Mouse (Mus musculus): ENCODE data around the gene Oxa1l. TPM values are rescaled to one million over a fixed set of nuclear protein-coding genes. Genes with fewer than 3 reads are reported as not detected.

Oxa1l gene
- total and polyA plus RNA-seq, 2 experiments from 2014 or later, result 74.8 to 85.6 TPM

DNA sequence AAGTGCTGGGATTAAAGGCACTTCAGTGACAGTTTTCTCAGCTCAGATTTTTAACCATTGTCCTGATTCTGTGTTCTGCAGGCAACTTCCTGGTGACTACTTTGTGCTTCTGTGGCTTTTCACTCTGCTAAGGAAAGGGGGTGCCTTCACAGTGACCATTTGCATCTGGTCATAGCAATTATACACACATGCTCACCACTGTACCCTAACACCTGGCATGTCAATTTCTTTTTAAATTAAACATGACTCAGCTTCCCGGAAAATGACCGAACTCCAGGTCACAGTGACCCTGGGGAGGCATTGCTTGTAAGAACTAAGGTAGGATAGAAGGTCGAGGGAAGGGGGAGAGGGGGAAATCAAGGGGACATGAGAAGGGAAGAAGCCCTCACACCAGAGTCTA, 33.2 kb downstream of the Oxa1l start:
- Histone ChIP-seq H3K4me1 (ENCODE audit: insufficient read depth, low read length) (no peaks in the 10 kb centered on the region), H3K4me2 (ENCODE audit: low read depth, low read length) (no peak overlapping the region), H3K36me3 (ENCODE audit: insufficient read depth, low read length) (no peaks in the 10 kb centered on the region), H3K4me3 (ENCODE audit: low read length) (no peak overlapping the region), H3K9ac (replicated peaks; ENCODE audit: low read length) (no peak overlapping the region), H3K9me3 (ENCODE audit: low read length) (no peaks in the 10 kb centered on the region), H3K27me3 (ENCODE audit: insufficient read depth, low read length) (no peaks in the 10 kb centered on the region), H3K27ac (no peak overlapping the region)
- ATAC-seq, result no peak
- TF ChIP-seq CTCF (IDR thresholded peaks at IDR 0.05; ENCODE audit: low read depth), result no peak
- WGBS, result 85% methylated on average over 3 of the region's 3 CpGs
- no peak for DNase-seq (ENCODE audit: low spot score)

GRCm38 (mm10) chr14:54394309-54394708, 33.7 kb downstream of the Oxa1l start:
- no peak overlapping the region for H3K27ac ChIP-seq
- ATAC-seq (no peak), DNase-seq (ENCODE audit: low spot score) (no peak)
- H3K9me3 ChIP-seq (ENCODE audit: low read length), result no peaks in the 10 kb centered on the region
- no peak overlapping the region for H3K9ac ChIP-seq (replicated peaks; ENCODE audit: low read length)
- no peak overlapping the region for H3K4me3 ChIP-seq (ENCODE audit: low read length)
- no peaks in the 10 kb centered on the region for H3K36me3 ChIP-seq (ENCODE audit: insufficient read depth, low read length)
- H3K4me1 ChIP-seq (ENCODE audit: insufficient read depth, low read length), result no peaks in the 10 kb centered on the region
- no peaks in the 10 kb centered on the region for H3K27me3 ChIP-seq (ENCODE audit: insufficient read depth, low read length)
- H3K4me2 ChIP-seq (ENCODE audit: low read depth, low read length), result no peak overlapping the region
- TF ChIP-seq CTCF (IDR thresholded peaks at IDR 0.05; ENCODE audit: low read depth), result no peak

GRCm38 (mm10) chr14:54396685-54397084, 36.1 kb downstream of the Oxa1l start:
- Histone ChIP-seq H3K4me2 (ENCODE audit: low read depth, low read length) (no peak overlapping the region), H3K27ac (no peak overlapping the region), H3K4me1 (ENCODE audit: insufficient read depth, low read length) (no peaks in the 10 kb centered on the region), H3K4me3 (ENCODE audit: low read length) (no peak overlapping the region), H3K27me3 (ENCODE audit: insufficient read depth, low read length) (no peaks in the 10 kb centered on the region), H3K36me3 (ENCODE audit: insufficient read depth, low read length) (no peaks in the 10 kb centered on the region), H3K9me3 (ENCODE audit: low read length) (no peaks in the 10 kb centered on the region), H3K9ac (replicated peaks; ENCODE audit: low read length) (no peak overlapping the region)
- no peak for ATAC-seq
- WGBS, result 87% methylated on average over 7 of the region's 7 CpGs
- no peak for DNase-seq (ENCODE audit: low spot score)
- TF ChIP-seq CTCF (IDR thresholded peaks at IDR 0.05; ENCODE audit: low read depth), result no peak

- ATAC-seq, result no peak
- Histone ChIP-seq H3K27me3 (ENCODE audit: insufficient read depth, low read length) (no peaks in the 10 kb centered on the region), H3K4me1 (ENCODE audit: insufficient read depth, low read length) (no peaks in the 10 kb centered on the region), H3K27ac (no peak overlapping the region), H3K9ac (replicated peaks; ENCODE audit: low read length) (no peak overlapping the region), H3K4me2 (ENCODE audit: low read depth, low read length) (no peak overlapping the region), H3K36me3 (ENCODE audit: insufficient read depth, low read length) (no peaks in the 10 kb centered on the region), H3K4me3 (ENCODE audit: low read length) (no peak overlapping the region), H3K9me3 (ENCODE audit: low read length) (no peaks in the 10 kb centered on the region)
- DNase-seq (ENCODE audit: low spot score), result no peak
- no peak for TF ChIP-seq CTCF (IDR thresholded peaks at IDR 0.05; ENCODE audit: low read depth)
- 80% methylated on average over 7 of the region's 7 CpGs for WGBS
These were observed 37.4 kb downstream of the Oxa1l start for GRCm38 (mm10) chr14:54397872-54398527.

GRCm38 (mm10) chr14:54398528-54398916, 37.9 kb downstream of the Oxa1l start:
- Histone ChIP-seq H3K4me3 (ENCODE audit: low read length) (no peak overlapping the region), H3K4me2 (ENCODE audit: low read depth, low read length) (no peak overlapping the region), H3K27ac (no peak overlapping the region), H3K36me3 (ENCODE audit: insufficient read depth, low read length) (no peaks in the 10 kb centered on the region), H3K27me3 (ENCODE audit: insufficient read depth, low read length) (no peaks in the 10 kb centered on the region), H3K9ac (replicated peaks; ENCODE audit: low read length) (no peak overlapping the region), H3K4me1 (ENCODE audit: insufficient read depth, low read length) (no peaks in the 10 kb centered on the region), H3K9me3 (ENCODE audit: low read length) (no peaks in the 10 kb centered on the region)
- DNase-seq (ENCODE audit: low spot score), result no peak
- 79% methylated on average over 7 of the region's 7 CpGs for WGBS
- no peak for ATAC-seq
- no peak for TF ChIP-seq CTCF (IDR thresholded peaks at IDR 0.05; ENCODE audit: low read depth)

DNA sequence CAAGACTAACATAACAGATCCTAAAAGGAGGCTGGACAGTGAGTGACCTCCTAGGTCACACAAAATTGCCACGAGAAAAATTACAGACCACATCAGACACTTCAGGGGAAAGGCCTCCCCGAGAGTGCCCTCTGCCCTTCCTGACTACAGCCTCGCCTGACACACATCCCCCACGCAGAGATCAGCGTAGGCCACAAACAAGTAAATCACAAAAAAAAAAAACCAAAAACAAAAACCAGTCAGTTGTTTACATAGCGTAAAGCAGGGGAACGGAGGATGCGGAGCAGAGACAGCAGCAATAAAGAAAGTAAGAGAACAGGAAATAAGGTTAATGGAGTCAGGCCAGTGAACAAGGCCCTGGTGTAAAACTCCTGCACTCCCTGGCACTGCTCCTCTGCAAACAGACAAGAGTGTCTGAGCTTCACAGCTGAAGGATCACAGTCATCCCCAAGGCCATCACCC, 38.3 kb downstream of the Oxa1l start:
- H3K27ac ChIP-seq, result no peak overlapping the region
- no peaks in the 10 kb centered on the region for H3K4me1 ChIP-seq (ENCODE audit: insufficient read depth, low read length)
- ATAC-seq, result no peak
- H3K9ac ChIP-seq (replicated peaks; ENCODE audit: low read length), result no peak overlapping the region
- no peak overlapping the region for H3K4me3 ChIP-seq (ENCODE audit: low read length)
- no peaks in the 10 kb centered on the region for H3K36me3 ChIP-seq (ENCODE audit: insufficient read depth, low read length)
- DNase-seq (ENCODE audit: low spot score), result no peak
- H3K4me2 ChIP-seq (ENCODE audit: low read depth, low read length), result no peak overlapping the region
- WGBS, result 58% methylated on average over 8 of the region's 8 CpGs
- H3K27me3 ChIP-seq (ENCODE audit: insufficient read depth, low read length), result no peaks in the 10 kb centered on the region
- no peaks in the 10 kb centered on the region for H3K9me3 ChIP-seq (ENCODE audit: low read length)
- no peak for TF ChIP-seq CTCF (IDR thresholded peaks at IDR 0.05; ENCODE audit: low read depth)

- TF ChIP-seq CTCF (IDR thresholded peaks at IDR 0.05; ENCODE audit: low read depth), result no peak
- Histone ChIP-seq H3K27ac (no peak overlapping the region), H3K9ac (replicated peaks; ENCODE audit: low read length) (no peak overlapping the region), H3K36me3 (ENCODE audit: insufficient read depth, low read length) (no peaks in the 10 kb centered on the region), H3K4me1 (ENCODE audit: insufficient read depth, low read length) (no peaks in the 10 kb centered on the region), H3K27me3 (ENCODE audit: insufficient read depth, low read length) (no peaks in the 10 kb centered on the region), H3K4me2 (ENCODE audit: low read depth, low read length) (no peak overlapping the region), H3K4me3 (ENCODE audit: low read length) (no peak overlapping the region), H3K9me3 (ENCODE audit: low read length) (no peaks in the 10 kb centered on the region)
- no peak for DNase-seq (ENCODE audit: low spot score)
- ATAC-seq, result no peak
- 78% methylated on average over 3 of the region's 3 CpGs for WGBS
These were observed 41.1 kb downstream of the Oxa1l start for GRCm38 (mm10) chr14:54401723-54402122.

Measured in hindbrain, postnatal 0 days (tissue).